Mouse (Mus musculus) C2C12 (cell line): ENCODE data around the gene Ahnak2. TPM values are rescaled to one million over a fixed set of nuclear protein-coding genes. Genes with fewer than 3 reads are reported as not detected.

Experiments
- H3K27me3 ChIP-seq: one replicate; pipeline ENCODE4 v1.6.1; 2011; ENCODE audit not compliant: control insufficient read depth, insufficient read depth, insufficient read length
- H3K36me3 ChIP-seq: one replicate; pipeline ENCODE4 v1.6.1; 2011; ENCODE audit not compliant: control insufficient read depth, insufficient read depth
- H3K4me3 ChIP-seq: one replicate; pipeline ENCODE4 v1.5.1; 2011; ENCODE audit warnings: mild to moderate bottlenecking, control low read depth; ENCODE audit not compliant: poor library complexity, insufficient read depth, severe bottlenecking
- H3K79me2 ChIP-seq: one replicate; pipeline ENCODE4 v1.6.1; 2011; ENCODE audit not compliant: control insufficient read depth, insufficient read depth
- H3K79me3 ChIP-seq: one replicate; pipeline ENCODE4 v1.6.1; 2011; ENCODE audit warnings: low read depth, control low read depth
- H3ac ChIP-seq: one replicate; pipeline ENCODE3; 2011; ENCODE audit warnings: low read depth; ENCODE audit not compliant: control insufficient read depth, insufficient read length
- CEBPB ChIP-seq: IDR thresholded peaks from one replicate; pipeline ENCODE4 v1.6.1; 2011; ENCODE audit warnings: low read depth, mild to moderate bottlenecking, control low read depth, moderate library complexity
- CTCF ChIP-seq: IDR thresholded peaks from one replicate; pipeline ENCODE4 v1.5.1; 2011; ENCODE audit not compliant: control insufficient read depth, insufficient read depth, insufficient read length
- FOSL1 ChIP-seq: IDR thresholded peaks from one replicate; pipeline ENCODE4 v1.8.0; 2011; ENCODE audit warnings: mild to moderate bottlenecking, low read length; ENCODE audit not compliant: poor library complexity, insufficient read depth, severe bottlenecking
- MAX ChIP-seq: IDR thresholded peaks from one replicate; pipeline ENCODE4 v1.6.1; 2011; ENCODE audit warnings: mild to moderate bottlenecking, control low read depth
- MYOD1 ChIP-seq: IDR thresholded peaks from one replicate; pipeline ENCODE4 v1.6.1; 2011; ENCODE audit warnings: low read depth; ENCODE audit not compliant: control insufficient read depth, insufficient read length
- MYOG ChIP-seq: IDR thresholded peaks from one replicate; pipeline ENCODE4 v1.6.1; 2011; ENCODE audit not compliant: control insufficient read depth, insufficient read length; ENCODE audit errors: extremely low read depth
- USF1 ChIP-seq: IDR thresholded peaks from one replicate; pipeline ENCODE4 v1.6.1; 2011; ENCODE audit warnings: low read depth, mild to moderate bottlenecking, control low read depth, moderate library complexity
- polyA plus RNA-seq: library from polyadenylated mRNA; unstranded; fragments of >200 nt; fragmentation: generic; extraction: Trizol; gene quantifications from one replicate; pipeline ENCODE4 v1.2.1, GENCODE M21; 2012; ENCODE audit warnings: missing spikeins

Ahnak2 gene
- polyA plus RNA-seq, 1 experiment = 15.8 TPM

GRCm38 (mm10) chr12:112799237-112799970 lies 3.1 kb downstream of the Ahnak2 start:
- H3ac ChIP-seq = no peak overlapping the region
- H3K79me2 ChIP-seq = peaks cover 34% of the 10 kb centered on the region
- H3K79me3 ChIP-seq = peaks cover 2% of the 10 kb centered on the region
- TF ChIP-seq MYOG (no peak), MAX (no peak), USF1 (no peak), FOSL1 (no peak), CEBPB (no peak), MYOD1 (no peak), CTCF (no peak)
- no peaks in the 10 kb centered on the region for H3K36me3 ChIP-seq
- H3K27me3 ChIP-seq = no peaks in the 10 kb centered on the region
- no peak overlapping the region for H3K4me3 ChIP-seq

- H3K27me3 ChIP-seq = no peaks in the 10 kb centered on the region
- no peak overlapping the region for H3ac ChIP-seq
- no peak overlapping the region for H3K4me3 ChIP-seq
- no peaks in the 10 kb centered on the region for H3K36me3 ChIP-seq
- peaks cover 6% of the 10 kb centered on the region for H3K79me3 ChIP-seq
- TF ChIP-seq MAX = no peak
- no peak for TF ChIP-seq CTCF
- no peak for TF ChIP-seq MYOG
- no peak for TF ChIP-seq FOSL1
- TF ChIP-seq MYOD1 = no peak
- no peak for TF ChIP-seq USF1
- TF ChIP-seq CEBPB = no peak
- H3K79me2 ChIP-seq = peaks cover 40% of the 10 kb centered on the region
Observed at GRCm38 (mm10) chr12:112798716-112799115, 3.7 kb downstream of the Ahnak2 start.

GRCm38 (mm10) chr12:112798332-112798681 lies 4.2 kb downstream of the Ahnak2 start:
- Histone ChIP-seq H3K4me3 (no peak overlapping the region), H3ac (peak overlapping the region; percentile 53), H3K79me3 (peaks cover 10% of the 10 kb centered on the region), H3K36me3 (no peaks in the 10 kb centered on the region), H3K79me2 (peaks cover 45% of the 10 kb centered on the region), H3K27me3 (no peaks in the 10 kb centered on the region)
- TF ChIP-seq MYOG (no peak), CTCF (no peak)

- H3K36me3 ChIP-seq = no peaks in the 10 kb centered on the region
- H3K4me3 ChIP-seq = no peak overlapping the region
- peaks cover 50% of the 10 kb centered on the region for H3K79me2 ChIP-seq
- no peak for TF ChIP-seq CTCF
- TF ChIP-seq FOSL1 = peak; percentile 90
- no peak for TF ChIP-seq USF1
- no peak for TF ChIP-seq MYOG
- peak; percentile 94 for TF ChIP-seq MYOD1
- no peak for TF ChIP-seq CEBPB
- TF ChIP-seq MAX = peak; percentile 72
- H3ac ChIP-seq = peak overlapping the region; percentile 53
- H3K79me3 ChIP-seq = peaks cover 12% of the 10 kb centered on the region
- H3K27me3 ChIP-seq = no peaks in the 10 kb centered on the region
Observed at GRCm38 (mm10) chr12:112797672-112798331, 4.7 kb downstream of the Ahnak2 start.

- H3K4me3 ChIP-seq = no peak overlapping the region
Observed at GRCm38 (mm10) chr12:112796551-112797510, 5.6 kb downstream of the Ahnak2 start.

More at GRCm38 (mm10) chr12:112796551-112797510, 5.6 kb downstream of the Ahnak2 start:
- Histone ChIP-seq H3K27me3 (no peaks in the 10 kb centered on the region), H3K79me2 (peaks cover 56% of the 10 kb centered on the region), H3ac (peak overlapping the region; percentile 55), H3K36me3 (no peaks in the 10 kb centered on the region), H3K79me3 (peaks cover 12% of the 10 kb centered on the region)
- TF ChIP-seq FOSL1 (no peak), USF1 (no peak), MAX (no peak), MYOD1 (no peak), CTCF (no peak), CEBPB (no peak), MYOG (no peak)
